Mouse (Mus musculus) thymus, adult 2 months (tissue): Measurements from ENCODE around the gene Nyx. TPM values are rescaled to one million over a fixed set of nuclear protein-coding genes. Genes with fewer than 3 reads are reported as not detected.
"Not testable (repeated sequence)": the region's sequence is repeated elsewhere in the genome, so short reads cannot be mapped to it uniquely, and the experiment has no call there.

ENCODE experiments used
- DNase-seq: peaks from one replicate; pipeline ENCODE4 v3.0.0; 2021
- H3K27ac ChIP-seq: fragments of 200-500 bp; 2 replicates; pipeline ENCODE4 v1.5.1; 2012; ENCODE audit warnings: low read length, control low read depth; ENCODE audit not compliant: control insufficient read depth, insufficient read depth
- H3K27me3 ChIP-seq: fragments of 200-500 bp; 2 replicates; pipeline ENCODE4 v1.6.1; 2012; ENCODE audit warnings: mild to moderate bottlenecking, low read length, moderate library complexity, mixed read lengths; ENCODE audit not compliant: control insufficient read depth, insufficient read depth
- H3K36me3 ChIP-seq: fragments of 200-500 bp; 2 replicates; pipeline ENCODE4 v1.6.1; 2012; ENCODE audit warnings: mild to moderate bottlenecking, low read length, moderate library complexity; ENCODE audit not compliant: control insufficient read depth, insufficient read depth
- H3K4me1 ChIP-seq: fragments of 200-500 bp; replicated peaks from 2 replicates; pipeline ENCODE4 v1.6.1; 2012; ENCODE audit warnings: low read length; ENCODE audit not compliant: control insufficient read depth, insufficient read depth
- H3K4me3 ChIP-seq: fragments of 200-500 bp; 2 replicates; pipeline ENCODE4 v1.5.1; 2012; ENCODE audit warnings: mild to moderate bottlenecking, low read length, control low read depth, moderate library complexity; ENCODE audit not compliant: control insufficient read depth, insufficient read depth
- CTCF ChIP-seq: fragments of 200-500 bp; IDR thresholded peaks from 2 replicates; pipeline ENCODE4 v1.5.1; 2012; ENCODE audit warnings: mild to moderate bottlenecking, control low read depth, low read length, moderate library complexity, borderline replicate concordance; ENCODE audit not compliant: control insufficient read depth, poor library complexity, insufficient read depth; ENCODE audit errors: extremely low read depth
- POLR2A ChIP-seq: fragments of 200-500 bp; IDR thresholded peaks from 2 replicates; pipeline ENCODE4 v1.6.1; 2012; ENCODE audit warnings: mild to moderate bottlenecking, low read length, control low read depth, moderate library complexity; ENCODE audit not compliant: control insufficient read depth, poor library complexity, insufficient read depth; ENCODE audit errors: extremely low read depth
- WGBS: fragments of 180-500 bp; shearing (Covaris S2); methylation state at CpG from one replicate; pipeline ENCODE4 v1.1.7; 2018; 5-methylcytosine and 5-hydroxymethylcytosine counted together
- polyA plus RNA-seq: library from polyadenylated mRNA; depleted of rRNA; stranded (reverse); fragments of >200 nt; gene quantifications from 2 replicates; pipeline ENCODE4 v1.2.3, GENCODE M21; 2012; rRNA removed

Gene Nyx
- 0.94 and 0.98 TPM in 2 replicates for polyA plus RNA-seq

DNA sequence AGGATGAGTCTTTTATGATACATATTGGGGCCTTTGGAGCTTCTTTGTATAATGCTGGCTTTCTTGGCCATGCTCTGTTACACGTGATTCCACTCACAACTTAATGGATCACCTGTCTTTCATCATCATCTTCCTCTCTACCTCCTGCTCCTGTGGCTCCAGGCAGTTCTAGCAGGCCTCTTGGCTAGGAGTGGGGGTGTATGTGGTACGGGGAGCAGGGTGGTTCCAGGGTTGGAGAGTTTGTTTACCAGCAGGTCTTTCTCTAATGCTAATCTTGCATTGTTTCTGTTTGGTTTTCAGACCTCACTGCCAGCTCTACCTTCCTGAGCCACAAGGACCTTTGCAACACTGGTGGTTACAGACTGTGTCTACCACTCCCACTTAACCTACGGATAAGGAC is at the start of gene Nyx:
TSS of gene Nyx (plus strand) at position 301 of the 400 bp plus-strand sequence.
- DNase-seq: no peak
- 96% methylated on average over 3 of the region's 3 CpGs for WGBS
- no peak within 1 kb of the TSS for H3K27ac ChIP-seq

GRCm38 (mm10) chrX:13422047-13422446 is 43.9 kb upstream of the Nyx start:
- no peaks in the 10 kb centered on the region for H3K27me3 ChIP-seq
- no peak for DNase-seq

More for the DNA sequence above, at the start of gene Nyx:
- no peak within 1 kb of the TSS for H3K4me3 ChIP-seq
- H3K36me3 ChIP-seq: no peaks in the 10 kb centered on the region
- H3K4me1 ChIP-seq: peaks cover 8% of the 10 kb centered on the region
- no peaks in the 10 kb centered on the region for H3K27me3 ChIP-seq
- no peak for TF ChIP-seq POLR2A
- no peak for TF ChIP-seq CTCF

DNA sequence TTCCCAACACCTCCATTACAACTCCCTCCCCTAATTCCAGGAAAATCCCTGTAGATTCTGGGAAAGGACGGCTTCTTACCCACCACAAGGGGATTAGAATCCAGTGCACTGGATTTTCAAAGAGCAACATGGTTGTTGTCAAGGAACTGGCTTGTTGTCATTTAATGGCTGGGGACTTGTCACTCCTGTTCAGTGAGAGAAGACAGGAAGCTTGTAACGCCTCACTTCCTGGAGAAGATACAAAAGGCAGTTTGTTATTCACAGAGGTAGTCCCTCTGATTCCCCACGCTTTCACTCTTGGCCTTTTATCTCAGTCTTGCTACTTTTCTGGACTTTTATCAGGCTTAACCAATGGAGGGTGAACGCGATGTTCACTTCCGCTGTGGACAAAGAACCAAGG is 34.5 kb upstream of the Nyx start:
- no peak overlapping the region; the same call in 1 of the 2 replicates for H3K27ac ChIP-seq
- DNase-seq: peak; percentile 5
- H3K4me1 ChIP-seq: 0 out of 2 replicates have a peak, but pooled peaks cover 4% of the 10 kb centered on the region
- no peak for TF ChIP-seq CTCF
- TF ChIP-seq POLR2A: no peak
- no peaks in the 10 kb centered on the region for H3K36me3 ChIP-seq
- no peak overlapping the region for H3K4me3 ChIP-seq
- H3K27me3 ChIP-seq: no peaks in the 10 kb centered on the region
- 66% methylated on average over 6 of the region's 6 CpGs for WGBS

More at GRCm38 (mm10) chrX:13422047-13422446, 43.9 kb upstream of the Nyx start:
- TF ChIP-seq CTCF: no peak
- TF ChIP-seq POLR2A: no peak
- WGBS: 66% methylated on average over 4 of the region's 4 CpGs
- Histone ChIP-seq H3K36me3 (no peaks in the 10 kb centered on the region), H3K4me3 (no peak overlapping the region), H3K4me1 (no peaks in the 10 kb centered on the region), H3K27ac (no peak overlapping the region)

- not testable (repeated sequence) for H3K27me3 ChIP-seq, DNase-seq, H3K4me1 ChIP-seq, H3K4me3 ChIP-seq, H3K27ac ChIP-seq, H3K36me3 ChIP-seq
- WGBS: 95% methylated on average over 2 of the region's 2 CpGs
These were observed 29.9 kb upstream of the Nyx start for GRCm38 (mm10) chrX:13436042-13436441.

GRCm38 (mm10) chrX:13456544-13456943 is 9.4 kb upstream of the Nyx start:
- not testable (repeated sequence) for H3K27me3 ChIP-seq, H3K27ac ChIP-seq, H3K36me3 ChIP-seq, H3K4me3 ChIP-seq
- 28% methylated on average over 9 of the region's 9 CpGs for WGBS
- peak; percentile 15 for DNase-seq
- H3K4me1 ChIP-seq: peaks cover 18% of the 10 kb centered on the region

- no peak overlapping the region for H3K27ac ChIP-seq
- H3K4me1 ChIP-seq: peaks cover 20% of the 10 kb centered on the region
- DNase-seq: peak; percentile 34
- H3K27me3 ChIP-seq: no peaks in the 10 kb centered on the region
- H3K4me3 ChIP-seq: no peak overlapping the region
- H3K36me3 ChIP-seq: no peaks in the 10 kb centered on the region
- WGBS: 13% methylated on average over 1 of the region's 1 CpGs
- TF ChIP-seq POLR2A: no peak
- no peak for TF ChIP-seq CTCF
These were observed 7.1 kb upstream of the Nyx start for GRCm38 (mm10) chrX:13458766-13459165.
